ENCODE assay signal across 26 mouse cellular contexts in the genomic region with DNA sequence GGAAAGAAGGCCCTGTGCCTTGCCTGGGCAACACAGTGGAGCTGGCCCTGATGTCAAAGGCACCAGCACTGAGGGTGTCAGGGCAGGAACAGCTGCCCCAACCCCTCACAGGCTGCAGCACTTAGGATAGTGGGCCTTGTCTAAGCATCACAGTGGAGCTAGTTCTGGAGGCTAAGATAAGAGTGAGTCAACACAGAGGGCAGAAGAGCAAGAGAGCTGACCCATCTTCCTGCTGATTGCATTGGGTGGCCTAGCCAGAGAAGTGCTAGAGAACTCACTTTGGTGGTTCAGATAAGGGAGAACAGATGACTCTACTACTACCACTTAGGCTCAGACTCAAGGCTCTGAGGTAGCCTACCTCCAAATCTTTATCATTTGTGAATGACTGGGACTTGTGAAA.
A peak's percentile ranks its signal among the peaks of the same experiment; 100 is the strongest.
DNase-seq lines count a peak whose midpoint lies in the region; ATAC-seq lines count a peak whose summit lies in the region.
"Had no signal": no experiment of that assay in that cellular context is flagged by ENCODE, and none has a peak within 500 bp of the region (broad histone marks: within the 10 kb centered on the region; RNA-seq: fewer than 3 reads in every experiment).

No protein-coding gene starts in this region.

- DNase-seq in embryonic facial prominence, embryonic 11.5 days (ENCODE audit: low spot score), result no peak
- DNase-seq in embryonic facial prominence, embryonic 10.5 days (ENCODE audit: low spot score), result no peak
- DNase-seq in heart, postnatal 25 days (ENCODE audit: low spot score), result no peak
- DNase-seq in midbrain, embryonic 14.5 days, result no peak
- peak; percentile 19 for DNase-seq in yolk sac, embryonic 10.5 days (ENCODE audit: low spot score)
- no peak for DNase-seq in natural killer cell, adult 2 months (ENCODE audit: low spot score in 2 of 2)
- DNase-seq: adrenal gland, adult 2 months; cerebellum, adult 11 months; cerebellum, adult 9-11 months; forebrain, postnatal 0 days; gastrocnemius, postnatal 36 days; heart, postnatal 14 days; kidney, adult 2 months; layer of hippocampus, adult 9-11 months; lung, embryonic 14.5 days; lung, postnatal 36 days; retina, postnatal 1 day; right cerebral cortex, postnatal 25 days; thymus, postnatal 25 days had no signal

- intact Hi-C loops in heart, postnatal 25 days (cut with DNase I), result no loop called here

- no peaks in the 10 kb centered on the region for H3K36me3 ChIP-seq in embryonic facial prominence, embryonic 11.5 days (replicated peaks; ENCODE audit: control insufficient read depth, insufficient read depth, low read depth, low read length)
- H3K36me3 ChIP-seq in embryonic facial prominence, embryonic 10.5 days (replicated peaks), result no peaks in the 10 kb centered on the region
- H3K36me3 ChIP-seq in heart, embryonic 13.5 days, result no peaks in the 10 kb centered on the region
- H3K36me3 ChIP-seq in midbrain, embryonic 13.5 days, result no peaks in the 10 kb centered on the region
- no peaks in the 10 kb centered on the region for H3K36me3 ChIP-seq in midbrain, embryonic 14.5 days (ENCODE audit: control insufficient read depth, insufficient read depth, low read length)
- H3K36me3 ChIP-seq: hindbrain, embryonic 15.5 days; limb, embryonic 13.5 days; neural tube, embryonic 13.5 days had no signal

- no peaks in the 10 kb centered on the region for H3K9me3 ChIP-seq in embryonic facial prominence, embryonic 11.5 days (replicated peaks; ENCODE audit: control insufficient read depth, low read length)
- no peaks in the 10 kb centered on the region for H3K9me3 ChIP-seq in embryonic facial prominence, embryonic 10.5 days
- H3K9me3 ChIP-seq in heart, embryonic 13.5 days, result no peaks in the 10 kb centered on the region
- H3K9me3 ChIP-seq in midbrain, embryonic 13.5 days, result no peaks in the 10 kb centered on the region
- no peaks in the 10 kb centered on the region for H3K9me3 ChIP-seq in midbrain, embryonic 14.5 days (ENCODE audit: control insufficient read depth, low read length)
- H3K9me3 ChIP-seq: hindbrain, embryonic 15.5 days; limb, embryonic 13.5 days; neural tube, embryonic 13.5 days had no signal

- ATAC-seq in embryonic facial prominence, embryonic 11.5 days (replicated peaks; ENCODE audit: insufficient number of reproducible peaks, low FRiP score, low TSS enrichment, low read depth), result peak; percentile 34; the same call in 1 of the 2 replicates
- ATAC-seq in heart, embryonic 13.5 days (ENCODE audit: extremely low read depth, insufficient number of reproducible peaks, low FRiP score, low TSS enrichment), result peak; percentile 95
- ATAC-seq in midbrain, embryonic 13.5 days, result 0 out of 2 replicates have a peak, but pooled peaks have one; percentile 17
- ATAC-seq in midbrain, embryonic 14.5 days (ENCODE audit: low FRiP score, low TSS enrichment), result no peak
- ATAC-seq: forebrain, postnatal 0 days; Patski had no signal

- H3K4me3 ChIP-seq in embryonic facial prominence, embryonic 11.5 days (ENCODE audit: low read depth, low read length), result no peak overlapping the region
- no peak overlapping the region for H3K4me3 ChIP-seq in embryonic facial prominence, embryonic 10.5 days
- no peak overlapping the region for H3K4me3 ChIP-seq in heart, embryonic 13.5 days
- H3K4me3 ChIP-seq in midbrain, embryonic 13.5 days (replicated peaks), result no peak overlapping the region
- H3K4me3 ChIP-seq in midbrain, embryonic 14.5 days (replicated peaks; ENCODE audit: low read depth, low read length), result no peak overlapping the region
- H3K4me3 ChIP-seq: hindbrain, embryonic 15.5 days; limb, embryonic 13.5 days; neural tube, embryonic 13.5 days had no signal

- H3K4me1 ChIP-seq in embryonic facial prominence, embryonic 11.5 days (ENCODE audit: control insufficient read depth, insufficient read depth, low read length), result no peaks in the 10 kb centered on the region
- no peaks in the 10 kb centered on the region for H3K4me1 ChIP-seq in embryonic facial prominence, embryonic 10.5 days
- H3K4me1 ChIP-seq in heart, embryonic 13.5 days, result no peaks in the 10 kb centered on the region
- H3K4me1 ChIP-seq in midbrain, embryonic 13.5 days (replicated peaks), result no peaks in the 10 kb centered on the region
- H3K4me1 ChIP-seq in midbrain, embryonic 14.5 days (ENCODE audit: control insufficient read depth, insufficient read depth, low read length), result no peaks in the 10 kb centered on the region
- H3K4me1 ChIP-seq: hindbrain, embryonic 15.5 days; limb, embryonic 13.5 days; neural tube, embryonic 13.5 days had no signal

- H3K27me3 ChIP-seq in embryonic facial prominence, embryonic 11.5 days (ENCODE audit: control insufficient read depth, insufficient read depth, low read length), result no peaks in the 10 kb centered on the region
- H3K27me3 ChIP-seq in embryonic facial prominence, embryonic 10.5 days (replicated peaks; ENCODE audit: low read depth, poor library complexity, severe bottlenecking), result no peaks in the 10 kb centered on the region
- H3K27me3 ChIP-seq in heart, embryonic 13.5 days (replicated peaks), result no peaks in the 10 kb centered on the region
- H3K27me3 ChIP-seq in midbrain, embryonic 13.5 days, result no peaks in the 10 kb centered on the region
- no peaks in the 10 kb centered on the region for H3K27me3 ChIP-seq in midbrain, embryonic 14.5 days (ENCODE audit: control insufficient read depth, insufficient read depth, low read length)
- H3K27me3 ChIP-seq: hindbrain, embryonic 15.5 days; neural tube, embryonic 13.5 days; Patski had no signal

- no peak overlapping the region for H3K27ac ChIP-seq in embryonic facial prominence, embryonic 11.5 days (replicated peaks; ENCODE audit: low read depth, low read length)
- no peak overlapping the region for H3K27ac ChIP-seq in embryonic facial prominence, embryonic 10.5 days (replicated peaks)
- no peak overlapping the region for H3K27ac ChIP-seq in heart, embryonic 13.5 days (replicated peaks)
- no peak overlapping the region for H3K27ac ChIP-seq in midbrain, embryonic 13.5 days
- no peak overlapping the region for H3K27ac ChIP-seq in midbrain, embryonic 14.5 days (replicated peaks; ENCODE audit: low read depth, low read length)
- H3K27ac ChIP-seq: hindbrain, embryonic 15.5 days; kidney, postnatal 0 days; limb, embryonic 13.5 days; neural tube, embryonic 13.5 days had no signal

- no peak overlapping the region for H3K9ac ChIP-seq in embryonic facial prominence, embryonic 11.5 days (replicated peaks; ENCODE audit: low read length)
- H3K9ac ChIP-seq in heart, embryonic 13.5 days, result no peak overlapping the region
- no peak overlapping the region for H3K9ac ChIP-seq in midbrain, embryonic 13.5 days (replicated peaks)
- no peak overlapping the region for H3K9ac ChIP-seq in midbrain, embryonic 14.5 days (replicated peaks; ENCODE audit: low read length)
- H3K9ac ChIP-seq: forebrain, postnatal 0 days; hindbrain, embryonic 15.5 days; limb, embryonic 13.5 days; lung, embryonic 14.5 days; neural tube, embryonic 13.5 days had no signal

- H3K4me2 ChIP-seq in embryonic facial prominence, embryonic 11.5 days (ENCODE audit: low read depth, low read length), result no peak overlapping the region
- no peak overlapping the region for H3K4me2 ChIP-seq in heart, embryonic 13.5 days
- no peak overlapping the region for H3K4me2 ChIP-seq in midbrain, embryonic 13.5 days (replicated peaks)
- H3K4me2 ChIP-seq in midbrain, embryonic 14.5 days (ENCODE audit: low read length), result no peak overlapping the region
- H3K4me2 ChIP-seq: hindbrain, embryonic 15.5 days; limb, embryonic 13.5 days; lung, embryonic 14.5 days; neural tube, embryonic 13.5 days had no signal
